Mouse (Mus musculus) gastrocnemius, postnatal 25 days (tissue): ENCODE measurements at regions not wholly inside any gene's neighbourhood (a gene's known extent, or its start where the extent isn't known, plus 50 kb on each side); places are given as distances from the start of the nearest gene placed in this dataset.

Experiments used
- DNase-seq: peaks from one replicate; pipeline ENCODE4 v3.0.0; 2022

GRCm38 (mm10) chr4:142298770-142299337 is 59.7 kb upstream of the Kazn start:
- DNase-seq: no peak

GRCm38 (mm10) chr4:142292760-142293159 is 53.6 kb upstream of the Kazn start:
- DNase-seq: no peak

- DNase-seq: no peak
These were observed 53.1 kb upstream of the Kazn start for GRCm38 (mm10) chr4:142292334-142292733.

DNA sequence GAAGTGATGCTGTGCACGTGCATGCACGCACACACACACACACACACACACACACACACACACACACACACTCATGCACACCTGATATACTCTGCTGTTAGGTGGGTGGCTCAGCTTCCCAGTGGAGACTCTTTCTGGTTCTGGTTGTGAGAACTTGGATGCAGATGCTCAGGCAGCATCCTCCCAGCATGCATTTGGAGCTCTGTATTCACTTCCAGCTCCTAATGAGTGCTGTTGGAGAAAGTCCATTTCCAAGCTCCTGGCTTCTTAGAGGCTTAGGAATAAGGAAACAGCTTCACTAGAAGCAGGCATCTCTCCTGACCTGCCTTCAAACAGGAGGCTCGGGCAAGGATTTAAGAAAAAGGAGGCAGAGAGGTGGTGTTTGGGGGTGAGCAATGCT is 52.2 kb upstream of the Kazn start:
- DNase-seq: no peak
